Mouse (Mus musculus): ENCODE data around the gene Tnnt1. TPM values are rescaled to one million over a fixed set of nuclear protein-coding genes. Genes with fewer than 3 reads are reported as not detected.

Gene Tnnt1
- polyA plus RNA-seq, 1 experiment, result 1,403 TPM

- no peak overlapping the region for H3ac ChIP-seq (ENCODE audit: control insufficient read depth, insufficient read length)
- no peak overlapping the region for H3K4me3 ChIP-seq
- H3K79me2 ChIP-seq (ENCODE audit: control insufficient read depth, insufficient read depth), result peaks cover 61% of the 10 kb centered on the region
- H3K36me3 ChIP-seq (ENCODE audit: control insufficient read depth, insufficient read depth), result peaks cover 23% of the 10 kb centered on the region
- peak overlapping the region; percentile 18 for H3K4me2 ChIP-seq (ENCODE audit: low read depth)
- H3K27me3 ChIP-seq (ENCODE audit: control insufficient read depth, insufficient read depth, insufficient read length), result no peaks in the 10 kb centered on the region
- TF ChIP-seq MYOD1 (IDR thresholded peaks at IDR 0.05; ENCODE audit: control insufficient read depth in 1 of 3, insufficient read length in 2 of 3, low read depth in 2 of 3) (no peak), USF1 (IDR thresholded peaks at IDR 0.05; ENCODE audit: low read depth) (peak; percentile 31)
Observed at GRCm38 (mm10) chr7:4492284-4493224, 23.6 kb downstream of the Tnnt1 start.

- Histone ChIP-seq H3K4me3 (no peak overlapping the region), H3K27me3 (ENCODE audit: control insufficient read depth, insufficient read depth, insufficient read length) (no peaks in the 10 kb centered on the region), H3K4me2 (ENCODE audit: low read depth) (peak overlapping the region; percentile 43), H3K79me2 (ENCODE audit: control insufficient read depth, insufficient read depth) (peaks cover 48% of the 10 kb centered on the region), H3K36me3 (ENCODE audit: control insufficient read depth, insufficient read depth) (peaks cover 22% of the 10 kb centered on the region), H3ac (ENCODE audit: control insufficient read depth, insufficient read length) (no peak overlapping the region)
- TF ChIP-seq USF1 (IDR thresholded peaks at IDR 0.05; ENCODE audit: low read depth) (no peak), MYOD1 (IDR thresholded peaks at IDR 0.05; ENCODE audit: control insufficient read depth in 1 of 3, insufficient read length in 2 of 3, low read depth in 2 of 3) (peak in 1 of 3 experiments; percentile 26), POLR2AphosphoS2 (IDR thresholded peaks at IDR 0.05; ENCODE audit: insufficient read length, low read depth) (no peak), MYOG (IDR thresholded peaks at IDR 0.05; ENCODE audit: control insufficient read depth in 1 of 3, insufficient read depth in 1 of 3, insufficient read length in 2 of 3, low read depth in 2 of 3) (no peak), REST (IDR thresholded peaks at IDR 0.05; ENCODE audit: insufficient read depth, insufficient read length) (no peak)
Observed at GRCm38 (mm10) chr7:4491308-4491707, 24.9 kb downstream of the Tnnt1 start.

- Histone ChIP-seq H3K4me3 (no peak overlapping the region), H3K27me3 (ENCODE audit: control insufficient read depth, insufficient read depth, insufficient read length) (no peaks in the 10 kb centered on the region), H3ac (ENCODE audit: control insufficient read depth, insufficient read length) (no peak overlapping the region), H3K36me3 (ENCODE audit: control insufficient read depth, insufficient read depth) (peaks cover 2% of the 10 kb centered on the region), H3K79me2 (ENCODE audit: control insufficient read depth, insufficient read depth) (no peaks in the 10 kb centered on the region), H3K4me2 (ENCODE audit: low read depth) (no peak overlapping the region)
- TF ChIP-seq TCF12 (IDR thresholded peaks at IDR 0.05; ENCODE audit: insufficient read depth, poor library complexity, severe bottlenecking) (no peak), CEBPB (IDR thresholded peaks at IDR 0.05; ENCODE audit: insufficient read depth, poor library complexity, severe bottlenecking) (no peak), POLR2A (IDR thresholded peaks at IDR 0.05; ENCODE audit: insufficient read length, low read depth) (no peak), MAX (IDR thresholded peaks at IDR 0.05; ENCODE audit: low read depth) (no peak), MYOG (IDR thresholded peaks at IDR 0.05; ENCODE audit: control insufficient read depth in 1 of 3, insufficient read depth in 1 of 3, insufficient read length in 2 of 3, low read depth in 2 of 3) (no peak), USF1 (IDR thresholded peaks at IDR 0.05; ENCODE audit: low read depth) (no peak), TCF3 (IDR thresholded peaks at IDR 0.05; ENCODE audit: insufficient read length, low read depth) (no peak), E2F4 (IDR thresholded peaks at IDR 0.05; ENCODE audit: insufficient read depth) (no peak)
Observed at GRCm38 (mm10) chr7:4482281-4482680, 33.9 kb downstream of the Tnnt1 start.

GRCm38 (mm10) chr7:4479674-4480073, 36.5 kb downstream of the Tnnt1 start:
- H3K79me2 ChIP-seq (ENCODE audit: control insufficient read depth, insufficient read depth), result no peaks in the 10 kb centered on the region
- no peak for TF ChIP-seq SRF (IDR thresholded peaks at IDR 0.05; ENCODE audit: control insufficient read depth, insufficient read length, low read depth)
- TF ChIP-seq E2F4 (IDR thresholded peaks at IDR 0.05; ENCODE audit: insufficient read depth), result no peak
- TF ChIP-seq MYOG (IDR thresholded peaks at IDR 0.05; ENCODE audit: control insufficient read depth in 1 of 3, insufficient read depth in 1 of 3, insufficient read length in 2 of 3, low read depth in 2 of 3), result no peak
- TF ChIP-seq POLR2AphosphoS2 (IDR thresholded peaks at IDR 0.05; ENCODE audit: insufficient read length, low read depth), result no peak
- no peak for TF ChIP-seq USF1 (IDR thresholded peaks at IDR 0.05; ENCODE audit: low read depth)
- TF ChIP-seq MAX (IDR thresholded peaks at IDR 0.05; ENCODE audit: low read depth), result no peak
- no peak for TF ChIP-seq REST (IDR thresholded peaks at IDR 0.05; ENCODE audit: insufficient read depth, insufficient read length)
- TF ChIP-seq TCF12 (IDR thresholded peaks at IDR 0.05; ENCODE audit: insufficient read depth, poor library complexity, severe bottlenecking), result no peak
- TF ChIP-seq POLR2A (IDR thresholded peaks at IDR 0.05; ENCODE audit: insufficient read length, low read depth), result no peak
- TF ChIP-seq CEBPB (IDR thresholded peaks at IDR 0.05; ENCODE audit: insufficient read depth, poor library complexity, severe bottlenecking), result no peak
- no peaks in the 10 kb centered on the region for H3K27me3 ChIP-seq (ENCODE audit: control insufficient read depth, insufficient read depth, insufficient read length)
- no peak overlapping the region for H3K4me2 ChIP-seq (ENCODE audit: low read depth)
- no peak overlapping the region for H3ac ChIP-seq (ENCODE audit: control insufficient read depth, insufficient read length)
- H3K4me3 ChIP-seq, result no peak overlapping the region
- H3K36me3 ChIP-seq (ENCODE audit: control insufficient read depth, insufficient read depth), result no peaks in the 10 kb centered on the region

GRCm38 (mm10) chr7:4478796-4479291, 37.3 kb downstream of the Tnnt1 start:
- TF ChIP-seq TCF12 (IDR thresholded peaks at IDR 0.05; ENCODE audit: insufficient read depth, poor library complexity, severe bottlenecking) (no peak), USF1 (IDR thresholded peaks at IDR 0.05; ENCODE audit: low read depth) (no peak), REST (IDR thresholded peaks at IDR 0.05; ENCODE audit: insufficient read depth, insufficient read length) (no peak), E2F4 (IDR thresholded peaks at IDR 0.05; ENCODE audit: insufficient read depth) (no peak), TCF3 (IDR thresholded peaks at IDR 0.05; ENCODE audit: insufficient read length, low read depth) (no peak), SRF (IDR thresholded peaks at IDR 0.05; ENCODE audit: control insufficient read depth, insufficient read length, low read depth) (no peak), POLR2A (IDR thresholded peaks at IDR 0.05; ENCODE audit: insufficient read length, low read depth) (no peak), MAX (IDR thresholded peaks at IDR 0.05; ENCODE audit: low read depth) (no peak), MYOD1 (IDR thresholded peaks at IDR 0.05; ENCODE audit: control insufficient read depth in 1 of 3, insufficient read length in 2 of 3, low read depth in 2 of 3) (no peak), CEBPB (IDR thresholded peaks at IDR 0.05; ENCODE audit: insufficient read depth, poor library complexity, severe bottlenecking) (no peak), MYOG (IDR thresholded peaks at IDR 0.05; ENCODE audit: control insufficient read depth in 1 of 3, insufficient read depth in 1 of 3, insufficient read length in 2 of 3, low read depth in 2 of 3) (no peak), POLR2AphosphoS2 (IDR thresholded peaks at IDR 0.05; ENCODE audit: insufficient read length, low read depth) (no peak)
- H3K36me3 ChIP-seq (ENCODE audit: control insufficient read depth, insufficient read depth), result no peaks in the 10 kb centered on the region
- peak overlapping the region; percentile 20 for H3K4me3 ChIP-seq
- peak overlapping the region; percentile 93 for H3K4me2 ChIP-seq (ENCODE audit: low read depth)
- H3ac ChIP-seq (ENCODE audit: control insufficient read depth, insufficient read length), result no peak overlapping the region
- H3K27me3 ChIP-seq (ENCODE audit: control insufficient read depth, insufficient read depth, insufficient read length), result peaks cover 2% of the 10 kb centered on the region
- H3K79me2 ChIP-seq (ENCODE audit: control insufficient read depth, insufficient read depth), result no peaks in the 10 kb centered on the region

Data from myocyte (in vitro differentiated cells).